Mouse (Mus musculus) limb, embryonic 15.5 days (tissue): ENCODE data around the gene Alg12. TPM values are rescaled to one million over a fixed set of nuclear protein-coding genes. Genes with fewer than 3 reads are reported as not detected.
A peak's percentile ranks its signal among the peaks of the same experiment; 100 is the strongest.

Experiments used
- ATAC-seq: fragments of 200-750 bp; cut with Nextera tagmentation; 2 replicates; pipeline ENCODE4 v1.8.0; 2017; ENCODE audit warnings: low read depth, moderate TSS enrichment; ENCODE audit not compliant: insufficient number of reproducible peaks, low FRiP score, low TSS enrichment
- H3K27ac ChIP-seq: fragments of 300-500 bp; sonication (generic); 2 replicates; pipeline ENCODE4 v1.5.1; 2015; ENCODE audit warnings: moderate library complexity, mild to moderate bottlenecking, inconsistent platforms
- H3K27me3 ChIP-seq: fragments of 300-500 bp; sonication (generic); 2 replicates; pipeline ENCODE4 v1.6.1; 2015; ENCODE audit warnings: inconsistent platforms
- H3K36me3 ChIP-seq: fragments of 300-500 bp; sonication (generic); 2 replicates; pipeline ENCODE4 v1.6.1; 2015; ENCODE audit warnings: inconsistent platforms
- H3K4me1 ChIP-seq: fragments of 300-500 bp; sonication (generic); 2 replicates; pipeline ENCODE4 v1.6.1; 2015; ENCODE audit warnings: inconsistent platforms
- H3K4me2 ChIP-seq: fragments of 300-500 bp; sonication (generic); 2 replicates; pipeline ENCODE4 v1.6.1; 2015; ENCODE audit warnings: mild to moderate bottlenecking, inconsistent platforms
- H3K4me3 ChIP-seq: fragments of 300-500 bp; sonication (generic); 2 replicates; pipeline ENCODE4 v1.5.1; 2015; ENCODE audit warnings: mild to moderate bottlenecking, inconsistent platforms
- H3K9ac ChIP-seq: fragments of 300-500 bp; sonication (generic); 2 replicates; pipeline ENCODE4 v1.6.1; 2015; ENCODE audit warnings: inconsistent platforms
- H3K9me3 ChIP-seq: fragments of 300-500 bp; sonication (generic); 2 replicates; pipeline ENCODE4 v1.6.1; 2016; ENCODE audit warnings: inconsistent platforms
- WGBS: fragments of 180-500 bp; shearing (Covaris S2); methylation state at CpG from one replicate; pipeline ENCODE4 v1.1.7; 2015; 5-methylcytosine and 5-hydroxymethylcytosine counted together
- polyA plus RNA-seq: library from polyadenylated mRNA; unstranded; fragments of >200 nt; fragmentation: Nextera tagmentation; extraction: Ambion mirVana; gene quantifications from 2 replicates; pipeline ENCODE4 v1.2.1, GENCODE M21; 2015

The Alg12 gene
- 12.0 and 12.3 TPM in 2 replicates for polyA plus RNA-seq

- H3K36me3 ChIP-seq = peaks cover 52% of the 10 kb centered on the region
Measured at GRCm38 (mm10) chr15:88819026-88819905, at the start of gene Alg12, which contains the start of gene Creld2. TSS of gene Alg12 (minus strand) at chr15:88819318. TSS of gene Creld2 (plus strand) at chr15:88819646.

GRCm38 (mm10) chr15:88868024-88868742 lies 49.1 kb upstream of the Alg12 start:
- H3K4me3 ChIP-seq = no peak overlapping the region
- H3K27ac ChIP-seq = peak overlapping the region; percentile 69
- no peak overlapping the region for H3K4me2 ChIP-seq
- no peaks in the 10 kb centered on the region for H3K9me3 ChIP-seq
- peaks cover 46% of the 10 kb centered on the region for H3K4me1 ChIP-seq
- H3K9ac ChIP-seq = no peak overlapping the region
- no peak for ATAC-seq
- no peaks in the 10 kb centered on the region for H3K27me3 ChIP-seq
- H3K36me3 ChIP-seq = peaks cover 23% of the 10 kb centered on the region
- 76% methylated on average over 6 of the region's 6 CpGs for WGBS

More at GRCm38 (mm10) chr15:88819026-88819905, at the start of gene Alg12, which contains the start of gene Creld2:
- Histone ChIP-seq H3K27ac (peak within 1 kb of the TSS; percentile 82), H3K4me2 (peak within 1 kb of the TSS; percentile 87), H3K9ac (peak within 1 kb of the TSS; percentile 85), H3K9me3 (no peaks in the 10 kb centered on the region), H3K27me3 (no peaks in the 10 kb centered on the region), H3K4me3 (peak within 1 kb of the TSS; percentile 89), H3K4me1 (peaks cover 20% of the 10 kb centered on the region)
- WGBS = under 1% methylated on average over 88 of the region's 88 CpGs
- ATAC-seq = peak; percentile 98

GRCm38 (mm10) chr15:88867368-88868023 lies 48.4 kb upstream of the Alg12 start:
- no peaks in the 10 kb centered on the region for H3K27me3 ChIP-seq
- H3K4me3 ChIP-seq = no peak overlapping the region
- no peak overlapping the region for H3K9ac ChIP-seq
- 24% methylated on average over 5 of the region's 5 CpGs for WGBS
- ATAC-seq = no peak
- peak overlapping the region; percentile 69 for H3K27ac ChIP-seq
- H3K4me2 ChIP-seq = no peak overlapping the region
- peaks cover 23% of the 10 kb centered on the region for H3K36me3 ChIP-seq
- peaks cover 52% of the 10 kb centered on the region for H3K4me1 ChIP-seq
- H3K9me3 ChIP-seq = no peaks in the 10 kb centered on the region

- Histone ChIP-seq H3K4me3 (no peak overlapping the region), H3K9ac (no peak overlapping the region), H3K27me3 (no peaks in the 10 kb centered on the region), H3K9me3 (no peaks in the 10 kb centered on the region), H3K27ac (peak overlapping the region; percentile 69), H3K36me3 (peaks cover 23% of the 10 kb centered on the region), H3K4me1 (peaks cover 52% of the 10 kb centered on the region), H3K4me2 (no peak overlapping the region)
- 55% methylated on average over 7 of the region's 7 CpGs for WGBS
- no peak for ATAC-seq
Measured at GRCm38 (mm10) chr15:88866934-88867356, 47.8 kb upstream of the Alg12 start.

GRCm38 (mm10) chr15:88865888-88866695 lies 47.0 kb upstream of the Alg12 start:
- ATAC-seq = no peak
- Histone ChIP-seq H3K9me3 (no peaks in the 10 kb centered on the region), H3K27me3 (no peaks in the 10 kb centered on the region), H3K36me3 (peaks cover 23% of the 10 kb centered on the region), H3K27ac (peak overlapping the region; percentile 69), H3K4me2 (no peak overlapping the region), H3K4me1 (peaks cover 59% of the 10 kb centered on the region), H3K9ac (no peak overlapping the region), H3K4me3 (no peak overlapping the region)
- 76% methylated on average over 4 of the region's 4 CpGs for WGBS

- 79% methylated on average over 14 of the region's 14 CpGs for WGBS
- no peaks in the 10 kb centered on the region for H3K27me3 ChIP-seq
- ATAC-seq = no peak
- no peak overlapping the region for H3K9ac ChIP-seq
- peaks cover 23% of the 10 kb centered on the region for H3K36me3 ChIP-seq
- peak overlapping the region; percentile 88; the same call in 1 of the 2 replicates for H3K4me3 ChIP-seq
- H3K4me2 ChIP-seq = peak overlapping the region; percentile 93
- no peak overlapping the region for H3K27ac ChIP-seq
- peaks cover 59% of the 10 kb centered on the region for H3K4me1 ChIP-seq
- no peaks in the 10 kb centered on the region for H3K9me3 ChIP-seq
Measured at GRCm38 (mm10) chr15:88865061-88865460, 45.9 kb upstream of the Alg12 start.

GRCm38 (mm10) chr15:88864270-88865030 lies 45.3 kb upstream of the Alg12 start:
- WGBS = 37% methylated on average over 22 of the region's 22 CpGs
- Histone ChIP-seq H3K4me3 (peak overlapping the region; percentile 88), H3K4me1 (peaks cover 59% of the 10 kb centered on the region), H3K9me3 (no peaks in the 10 kb centered on the region), H3K9ac (peak overlapping the region; percentile 82; the same call in 1 of the 2 replicates), H3K4me2 (peak overlapping the region; percentile 93), H3K36me3 (peaks cover 23% of the 10 kb centered on the region), H3K27me3 (no peaks in the 10 kb centered on the region), H3K27ac (peak overlapping the region; percentile 75)
- ATAC-seq = peak; percentile 20; the same call in 1 of the 2 replicates

GRCm38 (mm10) chr15:88863695-88864231 lies 44.6 kb upstream of the Alg12 start:
- under 1% methylated on average over 31 of the region's 39 CpGs for WGBS
- H3K27me3 ChIP-seq = no peaks in the 10 kb centered on the region
- peaks cover 23% of the 10 kb centered on the region for H3K36me3 ChIP-seq
- peak; percentile 78 for ATAC-seq
- peak overlapping the region; percentile 82 for H3K9ac ChIP-seq
- peak overlapping the region; percentile 88 for H3K4me3 ChIP-seq
- no peaks in the 10 kb centered on the region for H3K9me3 ChIP-seq
- peak overlapping the region; percentile 93 for H3K4me2 ChIP-seq
- peak overlapping the region; percentile 96 for H3K27ac ChIP-seq
- peaks cover 59% of the 10 kb centered on the region for H3K4me1 ChIP-seq

GRCm38 (mm10) chr15:88862881-88863694 lies 44.0 kb upstream of the Alg12 start:
- Histone ChIP-seq H3K4me1 (peaks cover 61% of the 10 kb centered on the region), H3K27me3 (no peaks in the 10 kb centered on the region), H3K36me3 (peaks cover 23% of the 10 kb centered on the region), H3K9me3 (no peaks in the 10 kb centered on the region), H3K27ac (peak overlapping the region; percentile 96), H3K4me2 (peak overlapping the region; percentile 93), H3K9ac (peak overlapping the region; percentile 82), H3K4me3 (peak overlapping the region; percentile 88)
- no peak for ATAC-seq
- under 1% methylated on average over 98 of the region's 98 CpGs for WGBS
